Mouse (Mus musculus): ENCODE data around the gene Chil1. TPM values are rescaled to one million over a fixed set of nuclear protein-coding genes. Genes with fewer than 3 reads are reported as not detected.

Gene Chil1
- 3.6 and 4.9 TPM in 2 replicates for polyA plus RNA-seq (2015; fragmentation: Nextera tagmentation; extraction: Ambion mirVana)

- no peak within 1 kb of the TSS for H3K4me3 ChIP-seq (replicated peaks; ENCODE audit: low read length)
- no peak within 1 kb of the TSS for H3K4me2 ChIP-seq (ENCODE audit: low read depth, low read length)
- H3K27ac ChIP-seq (ENCODE audit: low read length) = no peak within 1 kb of the TSS
- ATAC-seq (ENCODE audit: insufficient read depth, low FRiP score) = no peak
- H3K4me1 ChIP-seq (ENCODE audit: control insufficient read depth, insufficient read depth, low read length) = 0 out of 2 replicates have a peak, but pooled peaks cover 2% of the 10 kb centered on the region
- 51% methylated on average over 4 of the region's 4 CpGs for WGBS
- no peak within 1 kb of the TSS for H3K9ac ChIP-seq (ENCODE audit: low read length)
- no peaks in the 10 kb centered on the region for H3K9me3 ChIP-seq (replicated peaks; ENCODE audit: control insufficient read depth, low read length)
- H3K36me3 ChIP-seq (ENCODE audit: control insufficient read depth, insufficient read depth, low read length) = no peaks in the 10 kb centered on the region
- H3K27me3 ChIP-seq (ENCODE audit: control insufficient read depth, insufficient read depth, low read length) = no peaks in the 10 kb centered on the region
These were observed at the start of gene Chil1 for GRCm38 (mm10) chr1:134182025-134182424. Gene Chil1 (plus strand): TSS chr1:134182176.

DNA sequence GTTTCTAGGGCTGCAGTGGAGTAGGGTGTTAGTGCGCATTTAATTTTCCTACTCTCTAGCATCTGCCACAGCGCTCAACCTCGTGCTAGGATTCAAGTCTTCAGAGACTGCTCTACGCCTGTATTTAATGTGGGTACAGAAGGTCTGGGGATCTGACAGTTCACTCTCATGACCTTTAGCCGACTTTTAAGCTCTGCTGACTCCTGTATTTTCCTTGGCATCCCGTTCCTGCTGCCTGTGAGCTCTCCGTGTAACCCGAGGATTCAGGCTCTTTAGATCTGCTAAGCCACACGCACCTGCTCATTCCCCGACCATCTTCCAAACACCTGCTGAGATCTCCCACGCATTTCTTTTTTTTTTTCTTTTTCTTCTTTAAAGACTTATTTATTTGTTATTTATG lies 48.7 kb upstream of the Chil1 start:
- ATAC-seq (ENCODE audit: insufficient read depth, low FRiP score) = no peak
- H3K9me3 ChIP-seq (replicated peaks; ENCODE audit: control insufficient read depth, low read length) = no peaks in the 10 kb centered on the region
- WGBS = 57% methylated on average over 11 of the region's 11 CpGs

GRCm38 (mm10) chr1:134136351-134136750 lies 45.6 kb upstream of the Chil1 start:
- Histone ChIP-seq H3K27ac (ENCODE audit: low read length) (no peak overlapping the region), H3K9me3 (replicated peaks; ENCODE audit: control insufficient read depth, low read length) (no peaks in the 10 kb centered on the region), H3K4me1 (ENCODE audit: control insufficient read depth, insufficient read depth, low read length) (no peaks in the 10 kb centered on the region), H3K9ac (ENCODE audit: low read length) (no peak overlapping the region), H3K27me3 (ENCODE audit: control insufficient read depth, insufficient read depth, low read length) (no peaks in the 10 kb centered on the region), H3K4me2 (ENCODE audit: low read depth, low read length) (no peak overlapping the region), H3K36me3 (ENCODE audit: control insufficient read depth, insufficient read depth, low read length) (no peaks in the 10 kb centered on the region), H3K4me3 (replicated peaks; ENCODE audit: low read length) (no peak overlapping the region)
- 47% methylated on average over 3 of the region's 3 CpGs for WGBS
- ATAC-seq (ENCODE audit: insufficient read depth, low FRiP score) = no peak

More for the DNA sequence above, 48.7 kb upstream of the Chil1 start:
- Histone ChIP-seq H3K27me3 (ENCODE audit: control insufficient read depth, insufficient read depth, low read length) (no peaks in the 10 kb centered on the region), H3K4me1 (ENCODE audit: control insufficient read depth, insufficient read depth, low read length) (no peaks in the 10 kb centered on the region), H3K4me3 (replicated peaks; ENCODE audit: low read length) (no peak overlapping the region), H3K4me2 (ENCODE audit: low read depth, low read length) (no peak overlapping the region), H3K9ac (ENCODE audit: low read length) (no peak overlapping the region), H3K27ac (ENCODE audit: low read length) (no peak overlapping the region), H3K36me3 (ENCODE audit: control insufficient read depth, insufficient read depth, low read length) (no peaks in the 10 kb centered on the region)

- no peak overlapping the region for H3K4me3 ChIP-seq (replicated peaks; ENCODE audit: low read length)
- H3K4me2 ChIP-seq (ENCODE audit: low read depth, low read length) = no peak overlapping the region
- no peaks in the 10 kb centered on the region for H3K27me3 ChIP-seq (ENCODE audit: control insufficient read depth, insufficient read depth, low read length)
- no peak overlapping the region for H3K9ac ChIP-seq (ENCODE audit: low read length)
- WGBS = 77% methylated on average over 9 of the region's 9 CpGs
- H3K27ac ChIP-seq (ENCODE audit: low read length) = no peak overlapping the region
- no peak for ATAC-seq (ENCODE audit: insufficient read depth, low FRiP score)
- H3K4me1 ChIP-seq (ENCODE audit: control insufficient read depth, insufficient read depth, low read length) = no peaks in the 10 kb centered on the region
- H3K9me3 ChIP-seq (replicated peaks; ENCODE audit: control insufficient read depth, low read length) = no peaks in the 10 kb centered on the region
- no peaks in the 10 kb centered on the region for H3K36me3 ChIP-seq (ENCODE audit: control insufficient read depth, insufficient read depth, low read length)
These were observed 43.6 kb upstream of the Chil1 start for GRCm38 (mm10) chr1:134138424-134138823.

DNA sequence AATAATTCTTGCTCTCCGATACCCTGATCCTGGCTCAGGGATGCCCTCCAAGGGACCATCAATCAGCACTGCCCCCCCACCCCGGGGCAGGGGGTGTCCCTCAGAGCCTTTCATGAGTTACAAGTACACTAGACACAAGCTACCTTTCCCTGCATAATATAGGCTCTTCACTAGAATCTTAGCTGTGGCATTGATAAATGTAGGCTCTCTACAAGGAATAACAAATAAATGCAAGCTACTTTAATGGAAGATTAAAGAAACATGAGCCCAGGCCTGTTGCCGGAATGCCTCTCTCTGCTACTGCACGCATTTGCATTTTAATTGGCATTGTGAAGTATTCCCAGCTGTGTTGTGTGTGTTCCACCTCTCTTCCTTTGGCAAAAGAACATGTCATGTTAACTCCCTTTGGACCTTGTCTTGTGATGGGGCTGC lies 39.6 kb upstream of the Chil1 start:
- Histone ChIP-seq H3K9me3 (replicated peaks; ENCODE audit: control insufficient read depth, low read length) (no peaks in the 10 kb centered on the region), H3K4me1 (ENCODE audit: control insufficient read depth, insufficient read depth, low read length) (no peaks in the 10 kb centered on the region), H3K27ac (ENCODE audit: low read length) (no peak overlapping the region), H3K27me3 (ENCODE audit: control insufficient read depth, insufficient read depth, low read length) (no peaks in the 10 kb centered on the region), H3K36me3 (ENCODE audit: control insufficient read depth, insufficient read depth, low read length) (no peaks in the 10 kb centered on the region), H3K9ac (ENCODE audit: low read length) (no peak overlapping the region), H3K4me2 (ENCODE audit: low read depth, low read length) (no peak overlapping the region), H3K4me3 (replicated peaks; ENCODE audit: low read length) (no peak overlapping the region)
- WGBS = 52% methylated on average over 4 of the region's 4 CpGs
- ATAC-seq (ENCODE audit: insufficient read depth, low FRiP score) = no peak

DNA sequence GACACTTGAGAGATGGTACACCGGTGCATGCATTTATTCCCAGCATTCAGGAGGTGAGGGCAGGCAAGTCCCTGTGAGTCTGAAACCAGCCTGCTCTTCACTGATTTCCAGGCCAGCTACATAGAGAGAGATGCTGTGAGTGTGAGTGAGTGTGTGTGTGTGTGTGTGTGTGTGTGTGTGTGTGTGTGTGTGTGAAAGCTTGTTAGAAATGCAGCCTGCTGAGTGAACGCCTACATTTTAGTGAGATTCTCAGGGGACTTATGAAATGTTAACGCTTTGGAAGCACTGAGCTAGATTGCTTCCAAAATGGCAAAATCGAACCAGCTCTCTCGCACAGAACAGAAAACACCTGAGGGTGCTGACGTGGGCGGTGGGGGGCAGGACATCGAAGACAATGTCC lies 35.9 kb upstream of the Chil1 start:
- 89% methylated on average over 8 of the region's 8 CpGs for WGBS
- Histone ChIP-seq H3K36me3 (ENCODE audit: control insufficient read depth, insufficient read depth, low read length) (no peaks in the 10 kb centered on the region), H3K9me3 (replicated peaks; ENCODE audit: control insufficient read depth, low read length) (no peaks in the 10 kb centered on the region), H3K4me1 (ENCODE audit: control insufficient read depth, insufficient read depth, low read length) (no peaks in the 10 kb centered on the region), H3K9ac (ENCODE audit: low read length) (no peak overlapping the region), H3K27ac (ENCODE audit: low read length) (no peak overlapping the region), H3K4me2 (ENCODE audit: low read depth, low read length) (no peak overlapping the region), H3K4me3 (replicated peaks; ENCODE audit: low read length) (no peak overlapping the region), H3K27me3 (ENCODE audit: control insufficient read depth, insufficient read depth, low read length) (no peaks in the 10 kb centered on the region)
- no peak for ATAC-seq (ENCODE audit: insufficient read depth, low FRiP score)

GRCm38 (mm10) chr1:134150076-134150475 lies 31.9 kb upstream of the Chil1 start:
- ATAC-seq (ENCODE audit: insufficient read depth, low FRiP score) = no peak
- no peaks in the 10 kb centered on the region for H3K9me3 ChIP-seq (replicated peaks; ENCODE audit: control insufficient read depth, low read length)
- 54% methylated on average over 8 of the region's 8 CpGs for WGBS
- H3K27ac ChIP-seq (ENCODE audit: low read length) = no peak overlapping the region
- H3K4me2 ChIP-seq (ENCODE audit: low read depth, low read length) = no peak overlapping the region
- H3K27me3 ChIP-seq (ENCODE audit: control insufficient read depth, insufficient read depth, low read length) = no peaks in the 10 kb centered on the region
- H3K36me3 ChIP-seq (ENCODE audit: control insufficient read depth, insufficient read depth, low read length) = no peaks in the 10 kb centered on the region
- no peaks in the 10 kb centered on the region for H3K4me1 ChIP-seq (ENCODE audit: control insufficient read depth, insufficient read depth, low read length)
- H3K9ac ChIP-seq (ENCODE audit: low read length) = no peak overlapping the region
- no peak overlapping the region for H3K4me3 ChIP-seq (replicated peaks; ENCODE audit: low read length)

- no peak overlapping the region for H3K9ac ChIP-seq (ENCODE audit: low read length)
- H3K36me3 ChIP-seq (ENCODE audit: control insufficient read depth, insufficient read depth, low read length) = no peaks in the 10 kb centered on the region
- H3K4me3 ChIP-seq (replicated peaks; ENCODE audit: low read length) = no peak overlapping the region
- H3K9me3 ChIP-seq (replicated peaks; ENCODE audit: control insufficient read depth, low read length) = no peaks in the 10 kb centered on the region
- H3K27me3 ChIP-seq (ENCODE audit: control insufficient read depth, insufficient read depth, low read length) = no peaks in the 10 kb centered on the region
- no peaks in the 10 kb centered on the region for H3K4me1 ChIP-seq (ENCODE audit: control insufficient read depth, insufficient read depth, low read length)
- H3K4me2 ChIP-seq (ENCODE audit: low read depth, low read length) = no peak overlapping the region
- H3K27ac ChIP-seq (ENCODE audit: low read length) = no peak overlapping the region
- ATAC-seq (ENCODE audit: insufficient read depth, low FRiP score) = no peak
- 88% methylated on average over 9 of the region's 9 CpGs for WGBS
These were observed 31.2 kb upstream of the Chil1 start for GRCm38 (mm10) chr1:134150745-134151144.

GRCm38 (mm10) chr1:134151655-134152412 lies 30.1 kb upstream of the Chil1 start:
- no peak overlapping the region for H3K27ac ChIP-seq (ENCODE audit: low read length)
- no peak overlapping the region for H3K9ac ChIP-seq (ENCODE audit: low read length)
- no peaks in the 10 kb centered on the region for H3K4me1 ChIP-seq (ENCODE audit: control insufficient read depth, insufficient read depth, low read length)
- H3K27me3 ChIP-seq (ENCODE audit: control insufficient read depth, insufficient read depth, low read length) = no peaks in the 10 kb centered on the region
- H3K4me2 ChIP-seq (ENCODE audit: low read depth, low read length) = no peak overlapping the region
- H3K9me3 ChIP-seq (replicated peaks; ENCODE audit: control insufficient read depth, low read length) = no peaks in the 10 kb centered on the region
- H3K36me3 ChIP-seq (ENCODE audit: control insufficient read depth, insufficient read depth, low read length) = no peaks in the 10 kb centered on the region
- ATAC-seq (ENCODE audit: insufficient read depth, low FRiP score) = peak; percentile 86
- H3K4me3 ChIP-seq (replicated peaks; ENCODE audit: low read length) = no peak overlapping the region
- WGBS = 32% methylated on average over 13 of the region's 13 CpGs

All from stomach, embryonic 16.5 days (tissue).